Mouse (Mus musculus) heart, adult 8-10 months (tissue): ENCODE measurements at regions not wholly inside any gene's neighbourhood (a gene's known extent, or its start where the extent isn't known, plus 50 kb on each side); places are given as distances from the start of the nearest gene placed in this dataset.
A peak's percentile ranks its signal among the peaks of the same experiment; 100 is the strongest.
"Not testable (repeated sequence)": the region's sequence is repeated elsewhere in the genome, so short reads cannot be mapped to it uniquely, and the experiment has no call there.

ENCODE experiments used
- DNase-seq: peaks from one replicate; pipeline ENCODE4 v3.0.0; 2022; ENCODE audit warnings: low spot score

GRCm38 (mm10) chr19:19347017-19347416 lies 236.0 kb upstream of the Rorb start:
- DNase-seq: no peak

GRCm38 (mm10) chr19:19344426-19344811 lies 233.4 kb upstream of the Rorb start:
- no peak for DNase-seq

- no peak for DNase-seq
These were observed 232.9 kb upstream of the Rorb start for GRCm38 (mm10) chr19:19343702-19344425.

GRCm38 (mm10) chr19:19307142-19307541 lies 196.1 kb upstream of the Rorb start:
- not testable (repeated sequence) for DNase-seq

GRCm38 (mm10) chr19:19306476-19307131 lies 195.6 kb upstream of the Rorb start:
- DNase-seq: no peak

- DNase-seq: not testable (repeated sequence)
These were observed 174.9 kb upstream of the Rorb start for GRCm38 (mm10) chr19:19285864-19286263.

- no peak for DNase-seq
These were observed 136.0 kb upstream of the Rorb start for GRCm38 (mm10) chr19:19246837-19247560.

- DNase-seq: no peak
These were observed 118.5 kb upstream of the Rorb start for GRCm38 (mm10) chr19:19229305-19229994.

GRCm38 (mm10) chr19:19220826-19221225 lies 109.8 kb upstream of the Rorb start:
- no peak for DNase-seq

GRCm38 (mm10) chr19:19219352-19219751 lies 108.4 kb upstream of the Rorb start:
- DNase-seq: no peak

- DNase-seq: peak; percentile 14
These were observed 107.7 kb upstream of the Rorb start for GRCm38 (mm10) chr19:19218700-19219099.

- no peak for DNase-seq
These were observed 88.5 kb upstream of the Rorb start for GRCm38 (mm10) chr19:19199534-19199933.

GRCm38 (mm10) chr19:19198780-19199179 lies 87.8 kb upstream of the Rorb start:
- no peak for DNase-seq

- no peak for DNase-seq
These were observed 83.7 kb upstream of the Rorb start for GRCm38 (mm10) chr19:19194728-19195127.

- no peak for DNase-seq
These were observed 83.3 kb upstream of the Rorb start for GRCm38 (mm10) chr19:19194306-19194705.

- no peak for DNase-seq
These were observed 61.8 kb upstream of the Rorb start for GRCm38 (mm10) chr19:19172767-19173166.

GRCm38 (mm10) chr19:19170807-19171206 lies 59.8 kb upstream of the Rorb start:
- DNase-seq: no peak
